Mouse (Mus musculus): ENCODE results near the gene Il23r. TPM values are rescaled to one million over a fixed set of nuclear protein-coding genes. Genes with fewer than 3 reads are reported as not detected.
"Not testable (repeated sequence)": the region's sequence is repeated elsewhere in the genome, so short reads cannot be mapped to it uniquely, and the experiment has no call there.

Il23r gene
- total and polyA plus RNA-seq, 3 experiments = not detected

- Histone ChIP-seq H3K9ac (ENCODE audit: low read depth, low read length) (no peak overlapping the region), H3K4me3 (no peak overlapping the region), H3K27me3 (ENCODE audit: control insufficient read depth, insufficient read depth, low read length) (peaks cover 13% of the 10 kb centered on the region), H3K79me2 (replicated peaks; ENCODE audit: control insufficient read depth, insufficient read depth, low read length) (no peaks in the 10 kb centered on the region), H3K36me3 (ENCODE audit: control insufficient read depth, insufficient read depth, low read length) (no peaks in the 10 kb centered on the region), H3K4me1 (ENCODE audit: control insufficient read depth, insufficient read depth, low read length) (no peaks in the 10 kb centered on the region), H3K27ac (no peak overlapping the region)
- TF ChIP-seq CTCF (IDR thresholded peaks at IDR 0.05) = no peak
- TF ChIP-seq POLR2A (IDR thresholded peaks at IDR 0.05; ENCODE audit: insufficient read depth, low read depth, low read length) = no peak
- TF ChIP-seq EP300 (IDR thresholded peaks at IDR 0.05; ENCODE audit: insufficient read depth, low read depth, low read length) = no peak
- DNase-seq = no peak
- intact Hi-C loops (cut with DNase I) = no loop called here
- WGBS = 66% methylated on average over 7 of the region's 7 CpGs
These were observed 40.1 kb upstream of the Il23r start for GRCm38 (mm10) chr6:67531822-67532162.

DNA sequence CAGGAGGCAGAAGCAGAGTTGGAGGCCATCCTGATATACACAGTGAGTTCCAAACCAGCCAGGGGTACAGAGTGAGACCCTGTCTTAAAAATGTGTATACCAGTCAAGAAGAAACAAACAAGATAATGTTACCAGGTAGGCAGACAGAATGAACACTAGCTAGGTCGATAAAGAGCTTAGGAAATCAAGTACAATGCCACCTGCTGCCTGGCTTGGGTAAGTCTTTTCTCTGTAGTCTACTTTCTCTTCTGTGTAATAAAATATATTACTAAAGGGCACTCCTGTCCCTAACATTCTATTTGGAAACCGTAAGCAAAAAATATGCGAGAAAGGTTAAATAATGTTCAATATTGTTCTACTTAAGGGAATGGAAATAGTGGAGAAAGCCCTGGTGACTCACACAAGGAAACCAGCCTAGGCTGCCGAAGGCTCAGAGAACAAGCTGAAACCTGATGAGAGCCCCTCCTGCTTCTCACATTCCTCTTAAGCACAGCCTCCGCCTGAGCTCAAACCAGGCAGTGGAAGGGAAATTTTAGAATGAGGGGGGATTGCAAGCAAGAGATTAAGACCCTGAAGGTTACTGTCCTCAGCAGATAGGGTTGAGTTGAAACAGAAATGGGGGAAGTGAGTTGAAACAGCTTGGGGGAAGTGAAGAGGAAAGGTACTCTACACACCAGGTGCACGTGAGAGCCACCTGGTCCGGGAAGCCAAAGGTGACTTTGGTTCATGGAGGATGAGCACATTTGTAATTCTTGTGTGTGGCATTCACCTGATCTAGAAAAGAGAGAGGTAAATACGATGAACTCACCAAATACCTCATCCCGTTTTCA lies 39.6 kb upstream of the Il23r start:
- WGBS = 63% methylated on average over 9 of the region's 9 CpGs
- intact Hi-C loops (cut with DNase I) = no loop called here
- Histone ChIP-seq H3K36me3 (ENCODE audit: control insufficient read depth, insufficient read depth, low read length) (no peaks in the 10 kb centered on the region), H3K27ac (no peak overlapping the region), H3K4me1 (ENCODE audit: control insufficient read depth, insufficient read depth, low read length) (no peaks in the 10 kb centered on the region), H3K79me2 (replicated peaks; ENCODE audit: control insufficient read depth, insufficient read depth, low read length) (no peaks in the 10 kb centered on the region), H3K27me3 (ENCODE audit: control insufficient read depth, insufficient read depth, low read length) (peaks cover 13% of the 10 kb centered on the region), H3K4me3 (no peak overlapping the region), H3K9ac (ENCODE audit: low read depth, low read length) (no peak overlapping the region)
- DNase-seq = no peak
- no peak for TF ChIP-seq EP300 (IDR thresholded peaks at IDR 0.05; ENCODE audit: insufficient read depth, low read depth, low read length)
- peak; percentile 55 for TF ChIP-seq CTCF (IDR thresholded peaks at IDR 0.05)
- no peak for TF ChIP-seq POLR2A (IDR thresholded peaks at IDR 0.05; ENCODE audit: insufficient read depth, low read depth, low read length)

DNA sequence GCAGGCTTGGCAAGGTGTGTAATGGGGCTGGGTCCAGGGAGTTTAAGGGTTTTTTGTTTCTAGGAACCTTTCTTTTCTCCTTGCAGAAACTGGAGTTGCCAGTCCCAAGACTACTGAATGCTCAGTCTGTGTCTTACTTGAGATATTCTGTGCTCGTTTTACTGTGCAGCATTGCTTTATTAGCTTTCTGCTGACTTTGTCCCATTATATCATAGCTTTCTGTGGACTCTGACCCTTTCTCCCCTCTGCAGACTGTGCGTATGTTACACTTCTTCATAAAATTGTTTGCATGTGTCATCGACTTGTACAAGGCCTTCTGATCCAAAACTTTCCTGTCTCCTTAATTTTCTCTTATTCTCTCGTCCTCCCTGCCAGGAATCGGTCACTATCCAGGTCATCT lies 34.7 kb upstream of the Il23r start:
- H3K9ac ChIP-seq (ENCODE audit: low read depth, low read length) = no peak overlapping the region
- no peak overlapping the region for H3K4me3 ChIP-seq
- no peak for DNase-seq
- no peak for TF ChIP-seq EP300 (IDR thresholded peaks at IDR 0.05; ENCODE audit: insufficient read depth, low read depth, low read length)
- no peak for TF ChIP-seq POLR2A (IDR thresholded peaks at IDR 0.05; ENCODE audit: insufficient read depth, low read depth, low read length)
- 77% methylated on average over 5 of the region's 5 CpGs for WGBS
- no peaks in the 10 kb centered on the region for H3K79me2 ChIP-seq (replicated peaks; ENCODE audit: control insufficient read depth, insufficient read depth, low read length)
- no peaks in the 10 kb centered on the region for H3K36me3 ChIP-seq (ENCODE audit: control insufficient read depth, insufficient read depth, low read length)
- no peaks in the 10 kb centered on the region for H3K27me3 ChIP-seq (ENCODE audit: control insufficient read depth, insufficient read depth, low read length)
- intact Hi-C loops (cut with DNase I) = no loop called here
- H3K4me1 ChIP-seq (ENCODE audit: control insufficient read depth, insufficient read depth, low read length) = no peaks in the 10 kb centered on the region
- H3K27ac ChIP-seq = no peak overlapping the region

DNA sequence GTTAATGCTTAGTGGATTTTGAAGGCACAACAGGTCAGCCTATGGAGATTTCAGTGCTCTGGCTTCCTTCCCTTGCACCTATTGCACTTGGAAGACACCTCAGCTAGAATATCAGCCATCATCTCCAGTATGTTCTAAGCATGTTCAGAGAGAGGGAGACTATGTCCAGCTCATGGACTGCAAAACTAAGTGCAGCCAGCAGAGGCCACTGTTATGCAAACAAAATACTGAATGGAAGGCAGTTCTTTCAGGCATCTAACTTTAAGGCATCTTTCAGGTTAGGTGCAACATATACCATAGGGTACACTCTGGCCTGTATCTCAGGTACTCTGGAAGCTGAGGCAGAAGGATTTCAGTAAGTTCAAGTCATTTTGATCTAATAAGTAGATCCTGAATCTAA lies 19.1 kb upstream of the Il23r start:
- Histone ChIP-seq H3K9ac (ENCODE audit: low read depth, low read length) (no peak overlapping the region), H3K4me1 (ENCODE audit: control insufficient read depth, insufficient read depth, low read length) (no peaks in the 10 kb centered on the region), H3K27ac (no peak overlapping the region), H3K4me3 (no peak overlapping the region), H3K36me3 (ENCODE audit: control insufficient read depth, insufficient read depth, low read length) (no peaks in the 10 kb centered on the region), H3K79me2 (replicated peaks; ENCODE audit: control insufficient read depth, insufficient read depth, low read length) (no peaks in the 10 kb centered on the region), H3K27me3 (ENCODE audit: control insufficient read depth, insufficient read depth, low read length) (no peaks in the 10 kb centered on the region)
- DNase-seq = peak; percentile 8 to 40
- no peak for TF ChIP-seq POLR2A (IDR thresholded peaks at IDR 0.05; ENCODE audit: insufficient read depth, low read depth, low read length)
- TF ChIP-seq CTCF (IDR thresholded peaks at IDR 0.05) = peak; percentile 72
- no peak for TF ChIP-seq EP300 (IDR thresholded peaks at IDR 0.05; ENCODE audit: insufficient read depth, low read depth, low read length)
- intact Hi-C loops (cut with DNase I) = no loop called here

DNA sequence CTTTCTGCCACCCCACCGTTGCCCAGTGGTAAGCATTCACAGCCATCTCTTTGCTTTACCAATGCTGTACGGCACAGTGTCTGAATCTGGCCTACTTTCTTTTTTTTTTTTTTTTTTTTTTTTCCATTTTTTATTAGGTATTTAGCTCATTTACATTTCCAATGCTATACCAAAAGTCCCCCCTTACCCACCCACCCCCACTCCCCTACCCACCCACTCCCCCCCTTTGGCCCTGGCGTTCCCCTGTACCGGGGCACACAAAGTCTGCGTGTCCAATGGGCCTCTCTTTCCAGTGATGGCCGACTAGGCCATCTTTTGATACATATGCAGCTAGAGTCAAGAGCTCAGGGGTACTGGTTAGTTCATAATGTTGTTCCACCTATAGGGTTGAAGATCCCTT lies 10.3 kb upstream of the Il23r start:
- H3K4me3 ChIP-seq; H3K79me2 ChIP-seq (replicated peaks; ENCODE audit: control insufficient read depth, insufficient read depth, low read length); intact Hi-C loops (cut with DNase I); H3K36me3 ChIP-seq (ENCODE audit: control insufficient read depth, insufficient read depth, low read length); H3K9ac ChIP-seq (ENCODE audit: low read depth, low read length); H3K27me3 ChIP-seq (ENCODE audit: control insufficient read depth, insufficient read depth, low read length); H3K27ac ChIP-seq; H3K4me1 ChIP-seq (ENCODE audit: control insufficient read depth, insufficient read depth, low read length); DNase-seq: not testable (repeated sequence)
- 93% methylated on average over 2 of the region's 6 CpGs for WGBS

DNA sequence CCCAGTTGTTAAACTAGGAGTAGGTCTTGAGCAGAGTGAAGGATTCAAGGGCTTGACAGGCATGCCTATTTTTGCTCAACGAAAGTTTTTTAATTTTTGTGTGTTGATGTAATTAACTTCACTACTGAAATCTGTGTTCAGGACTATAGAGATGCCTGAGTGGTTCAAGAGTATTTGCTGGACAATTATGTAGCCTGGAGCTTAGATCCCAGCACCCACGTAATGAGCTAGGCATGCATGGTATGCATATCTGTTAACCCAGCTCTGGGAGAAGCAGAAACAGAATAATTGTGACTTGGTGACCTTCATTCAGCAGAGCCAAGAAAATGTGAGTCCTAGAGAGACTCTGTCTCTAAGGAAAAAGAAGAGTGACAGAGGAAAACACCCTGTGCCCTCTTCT lies 10.6 kb downstream of the Il23r start:
- no peaks in the 10 kb centered on the region for H3K4me1 ChIP-seq (ENCODE audit: control insufficient read depth, insufficient read depth, low read length)
- intact Hi-C loops (cut with DNase I) = no loop called here
- no peak overlapping the region for H3K9ac ChIP-seq (ENCODE audit: low read depth, low read length)
- H3K27me3 ChIP-seq (ENCODE audit: control insufficient read depth, insufficient read depth, low read length) = no peaks in the 10 kb centered on the region
- H3K36me3 ChIP-seq (ENCODE audit: control insufficient read depth, insufficient read depth, low read length) = no peaks in the 10 kb centered on the region
- H3K4me3 ChIP-seq = no peak overlapping the region
- TF ChIP-seq CTCF (IDR thresholded peaks at IDR 0.05) = no peak
- TF ChIP-seq EP300 (IDR thresholded peaks at IDR 0.05; ENCODE audit: insufficient read depth, low read depth, low read length) = no peak
- TF ChIP-seq POLR2A (IDR thresholded peaks at IDR 0.05; ENCODE audit: insufficient read depth, low read depth, low read length) = no peak
- no peak overlapping the region for H3K27ac ChIP-seq
- DNase-seq = no peak
- WGBS = 35% methylated on average over 2 of the region's 2 CpGs
- no peaks in the 10 kb centered on the region for H3K79me2 ChIP-seq (replicated peaks; ENCODE audit: control insufficient read depth, insufficient read depth, low read length)

Data from heart, adult 2 months (tissue).